Mouse (Mus musculus): ENCODE data around the gene 4930451I11Rik.

4930451I11Rik gene

DNA sequence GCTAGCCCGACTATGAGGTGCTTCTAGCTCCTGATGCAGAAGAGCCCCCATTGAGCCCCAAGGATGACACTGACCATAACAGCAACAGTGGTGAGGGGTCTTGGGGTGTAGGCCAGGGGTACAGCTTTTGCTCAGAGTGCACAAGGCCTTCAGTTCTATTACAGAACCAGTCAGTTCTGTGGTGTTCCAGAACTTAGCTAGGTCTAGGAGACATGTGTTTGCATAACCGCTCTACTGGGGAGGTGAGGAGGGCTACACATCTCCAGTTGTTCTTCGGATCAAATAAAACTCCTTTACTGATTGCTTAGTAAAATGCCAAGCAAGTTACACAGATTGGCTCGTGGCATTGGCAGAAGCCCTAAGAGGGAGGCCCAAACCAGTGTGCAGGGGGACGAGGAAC is at the start of gene 4930451I11Rik:
Gene 4930451I11Rik (minus strand): TSS at position 101 of the 400 bp plus-strand sequence.
- no peak for DNase-seq (ENCODE audit: inconsistent age in 2 of 2, low spot score in 1 of 2)

DNA sequence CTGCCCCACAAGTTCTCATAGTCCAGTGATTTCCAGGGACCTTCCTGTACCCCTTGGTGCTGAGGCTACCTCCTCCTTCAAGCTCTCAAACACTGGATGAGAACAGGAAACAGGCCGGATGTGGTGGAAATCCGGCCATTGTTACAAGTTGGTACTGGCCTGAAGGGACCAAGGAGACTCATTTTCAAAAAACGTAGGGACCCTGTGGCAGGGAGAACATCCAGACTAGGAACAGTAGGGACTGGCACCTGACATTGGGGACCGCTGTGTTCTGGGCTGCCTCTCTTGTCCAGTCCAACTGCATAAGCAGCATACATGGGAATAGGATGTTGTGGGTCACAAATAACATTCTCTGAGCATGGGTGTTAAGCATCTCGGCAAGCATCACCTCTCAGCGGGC is 49.6 kb upstream of the 4930451I11Rik start:
- peak; percentile 44 to 72 for DNase-seq (ENCODE audit: inconsistent age in 2 of 2, low spot score in 1 of 2)

DNA sequence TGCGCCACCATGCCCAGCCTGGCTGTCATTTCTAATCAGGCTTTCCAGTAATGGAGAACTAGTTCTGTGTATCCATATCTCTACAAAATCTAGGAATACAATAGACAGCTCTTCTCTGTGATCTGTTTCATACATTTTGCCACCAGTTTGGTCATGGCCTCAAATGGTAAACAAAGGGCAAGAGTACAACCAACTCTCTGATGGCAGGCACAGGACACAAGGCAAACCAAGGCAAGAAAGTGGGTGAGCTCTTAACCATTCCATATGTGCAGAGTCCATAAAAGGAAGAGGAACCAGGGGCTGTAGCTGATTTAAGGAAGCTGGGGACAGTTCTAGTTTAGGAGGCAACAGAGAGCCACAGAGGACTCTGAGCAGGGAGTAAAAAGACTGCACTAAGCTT is 45.8 kb upstream of the 4930451I11Rik start:
- DNase-seq (ENCODE audit: inconsistent age in 2 of 2, low spot score in 1 of 2) = no peak

DNA sequence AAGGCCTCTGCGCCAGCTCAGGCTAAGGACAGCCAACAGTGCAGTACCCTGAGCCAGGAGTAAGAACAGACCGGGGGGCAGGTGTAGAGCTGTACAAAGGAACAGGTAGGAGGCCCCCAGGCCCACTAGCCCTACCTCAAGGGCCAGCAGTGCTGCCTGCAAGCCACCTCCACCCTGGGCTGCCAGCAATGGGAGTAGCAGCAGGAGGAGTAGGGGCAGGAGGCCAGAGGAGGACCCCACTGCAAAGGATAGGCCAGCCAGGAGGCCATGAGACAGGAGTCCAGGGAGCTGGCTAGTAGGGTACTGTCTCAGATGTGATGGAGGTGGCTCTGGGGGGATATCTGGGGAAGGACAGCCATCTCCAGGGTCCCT is 39.1 kb upstream of the 4930451I11Rik start:
- peak in 1 of 2 experiments; percentile 25 for DNase-seq (ENCODE audit: inconsistent age in 2 of 2, low spot score in 1 of 2)

DNA sequence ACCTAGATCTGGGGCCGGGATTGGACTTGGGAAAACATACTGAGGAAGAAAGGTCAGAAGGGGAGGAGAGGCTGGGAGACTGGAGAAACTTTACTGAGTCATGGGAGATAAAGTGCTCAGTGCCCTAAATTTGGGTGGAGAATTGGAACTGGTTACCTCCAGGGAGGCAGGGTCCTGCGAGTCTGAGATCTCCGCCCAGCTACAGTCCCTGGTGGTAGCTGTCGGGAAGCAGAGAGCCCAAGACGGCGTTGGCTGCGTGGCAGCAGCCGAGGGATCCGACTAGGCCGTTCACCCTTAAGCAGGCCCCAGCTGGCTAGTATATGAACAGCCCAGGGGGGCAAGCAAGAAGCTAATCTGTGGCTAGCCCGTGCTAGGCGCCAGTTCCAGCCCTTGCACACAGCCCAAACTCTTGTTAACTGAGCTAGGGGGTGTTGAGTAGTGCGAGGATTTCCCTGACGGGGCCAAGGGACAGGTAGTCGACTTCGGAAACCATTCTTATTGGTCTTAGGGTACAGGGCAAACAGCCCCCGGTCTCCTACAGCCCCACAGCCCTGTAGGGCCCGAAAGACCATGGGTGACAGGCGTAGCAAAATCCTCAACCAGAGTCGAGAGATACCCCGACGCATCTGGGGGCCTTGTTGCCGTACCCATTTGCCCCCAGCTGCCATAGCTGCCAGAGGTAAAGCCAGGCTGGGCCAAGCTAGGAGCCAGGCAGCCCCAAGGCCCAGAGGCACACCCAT is 38.5 kb upstream of the 4930451I11Rik start:
- DNase-seq (ENCODE audit: inconsistent age in 2 of 2, low spot score in 1 of 2) = peak in 1 of 2 experiments; percentile 22

DNA sequence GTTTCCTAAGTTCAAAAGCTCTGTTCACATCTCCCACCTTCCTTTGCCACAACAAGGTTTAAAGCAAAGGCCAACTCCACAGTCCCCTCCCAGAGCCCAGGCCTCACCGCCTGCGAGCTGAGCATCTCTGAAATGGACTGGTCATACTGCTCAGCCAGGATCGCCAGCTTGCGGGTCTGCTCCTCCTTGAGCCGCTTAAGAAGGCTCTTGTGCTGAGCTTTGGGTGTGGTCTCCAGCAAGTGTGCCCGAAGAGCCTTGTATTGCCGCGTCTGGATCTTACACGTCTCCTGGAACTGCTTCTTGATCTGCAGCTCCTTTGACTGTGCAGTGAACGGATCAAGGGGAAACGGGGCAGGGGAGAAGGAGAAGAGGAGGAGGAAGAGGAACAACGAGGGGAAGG is 36.6 kb upstream of the 4930451I11Rik start:
- no peak for DNase-seq (ENCODE audit: inconsistent age in 2 of 2, low spot score in 1 of 2)

DNA sequence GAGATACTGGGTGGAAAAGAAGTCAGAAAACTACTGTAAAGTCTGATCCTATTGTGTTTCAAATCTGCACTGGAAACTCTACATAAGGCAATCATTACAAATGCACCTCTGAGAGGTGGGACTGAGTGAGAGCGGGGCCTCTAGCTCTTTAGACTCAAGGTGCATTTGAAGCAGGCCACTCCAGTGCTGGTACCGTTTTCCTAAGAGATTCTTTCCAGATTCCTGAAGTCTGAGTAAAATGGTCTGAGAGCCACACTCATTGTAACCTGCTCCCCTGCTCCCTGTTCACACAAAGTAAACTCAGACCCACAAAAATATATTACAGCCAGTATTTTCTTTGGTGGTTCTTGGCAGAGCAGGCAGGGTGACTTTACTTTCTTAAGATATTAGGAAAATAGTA is 36.1 kb upstream of the 4930451I11Rik start:
- no peak for DNase-seq (ENCODE audit: inconsistent age in 2 of 2, low spot score in 1 of 2)

DNA sequence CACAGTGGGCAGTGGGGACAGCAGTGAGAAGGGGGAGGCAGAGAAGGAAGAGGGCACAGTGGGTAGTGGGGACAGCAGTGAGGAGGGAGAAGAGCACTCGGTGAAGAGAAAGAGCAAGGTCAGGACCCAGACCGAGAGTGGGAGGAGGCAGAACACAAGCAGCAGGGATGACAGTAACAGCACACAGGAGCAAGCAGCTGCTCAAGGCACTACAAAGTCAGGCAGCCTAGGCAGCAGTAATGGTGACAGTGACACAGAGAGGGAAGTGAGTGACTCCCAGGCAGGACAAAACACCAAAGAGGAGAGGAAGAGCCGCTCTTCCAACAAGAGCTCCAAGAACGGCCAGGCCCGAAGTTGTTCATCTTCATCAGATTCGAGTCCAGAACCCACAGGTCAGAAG is 32.4 kb upstream of the 4930451I11Rik start:
- DNase-seq (ENCODE audit: inconsistent age in 2 of 2, low spot score in 1 of 2) = no peak

DNA sequence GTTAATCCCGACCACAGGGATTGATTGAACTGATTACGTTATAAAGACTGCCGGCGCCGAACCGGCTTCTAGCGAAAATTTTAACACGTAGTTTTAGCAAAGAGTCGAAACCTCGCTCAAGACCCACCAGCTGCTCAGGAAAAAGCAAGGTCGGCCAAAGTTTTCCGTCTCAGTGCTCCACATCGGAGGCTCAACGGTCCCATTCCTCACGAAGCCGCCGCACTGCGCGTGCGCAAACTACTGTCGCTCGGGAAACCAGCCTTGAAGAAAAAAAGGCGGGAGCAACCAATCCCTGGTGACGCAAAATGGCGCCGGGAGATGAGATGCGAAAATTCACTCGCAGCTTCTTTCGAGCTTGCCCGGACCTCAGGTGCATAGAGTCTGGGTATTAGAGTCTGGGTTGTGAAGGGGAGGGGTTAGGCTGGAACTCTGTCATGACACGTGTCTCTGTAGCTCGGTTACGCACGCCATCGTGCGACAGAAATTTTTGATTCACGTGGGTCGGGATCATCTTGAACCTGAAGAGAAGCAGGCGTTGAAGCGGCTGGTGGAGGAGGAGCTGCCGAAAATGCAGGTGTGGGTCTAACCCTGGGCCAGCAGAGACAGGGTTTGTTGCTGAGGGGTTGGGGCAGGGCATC is 30.8 kb upstream of the 4930451I11Rik start, which contains the start of gene Ino80e:
Gene Ino80e (minus strand): TSS at position 231 of the 638 bp plus-strand sequence.
- peak; percentile 94 to 98 for DNase-seq (ENCODE audit: inconsistent age in 2 of 2, low spot score in 1 of 2)

DNA sequence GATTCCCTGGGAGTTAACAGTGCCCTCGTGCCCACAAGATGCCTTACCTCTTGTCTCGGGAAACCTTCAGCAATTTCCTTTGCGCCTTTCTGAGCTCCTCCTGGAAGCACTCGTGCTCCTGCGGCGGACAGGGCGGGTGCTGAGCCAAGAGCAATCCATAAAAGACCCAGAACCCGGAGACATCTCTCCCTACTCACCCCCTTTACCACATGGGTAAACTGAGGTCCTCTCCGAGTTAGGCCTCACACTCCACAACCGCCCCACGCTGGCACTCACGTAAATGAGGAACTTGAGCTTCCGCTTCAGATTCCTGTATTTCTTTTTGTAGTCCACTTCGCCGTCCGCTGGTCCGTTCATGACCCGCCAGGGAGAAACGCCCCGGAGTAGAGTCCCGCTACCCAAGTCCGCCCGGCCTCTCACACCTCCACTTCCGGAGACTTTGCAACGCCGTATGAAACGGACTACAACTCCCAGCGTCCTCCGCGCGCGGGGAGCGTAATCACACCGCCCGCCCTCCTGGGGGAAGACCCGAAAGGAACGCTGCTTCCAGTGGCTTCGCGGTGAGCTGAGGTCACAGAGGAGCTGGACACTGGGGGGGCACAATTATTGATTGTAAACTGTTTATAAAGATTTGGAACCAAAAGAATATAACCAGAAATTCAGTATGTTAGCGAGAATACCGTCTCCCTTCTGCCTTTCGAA is 30.1 kb upstream of the 4930451I11Rik start, which contains the start of gene Hirip3:
Gene Hirip3 (plus strand): TSS at position 544 of the 702 bp plus-strand sequence.
- DNase-seq (ENCODE audit: inconsistent age in 2 of 2, low spot score in 1 of 2) = peak; percentile 95 to 99

DNA sequence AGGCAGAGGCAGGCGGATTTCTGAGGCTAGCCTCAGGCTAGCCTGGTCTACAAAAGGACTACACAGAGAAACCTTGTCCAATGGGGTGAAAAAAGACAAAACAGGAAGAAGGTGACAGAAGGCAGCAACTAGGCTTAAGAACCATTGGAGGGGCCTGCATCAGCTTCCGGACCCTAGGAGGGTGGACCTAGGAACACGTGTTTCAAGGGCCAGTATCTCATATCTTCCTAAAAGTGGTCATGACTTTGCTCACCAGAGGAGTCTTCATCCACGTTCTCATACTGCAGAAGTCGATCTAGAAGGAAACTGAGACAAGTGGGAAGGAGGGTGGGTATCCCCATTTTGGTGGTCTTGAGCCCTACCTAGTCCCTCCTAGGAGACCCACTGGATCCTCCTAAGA is 29.5 kb upstream of the 4930451I11Rik start:
- DNase-seq (ENCODE audit: inconsistent age in 2 of 2, low spot score in 1 of 2) = no peak

DNA sequence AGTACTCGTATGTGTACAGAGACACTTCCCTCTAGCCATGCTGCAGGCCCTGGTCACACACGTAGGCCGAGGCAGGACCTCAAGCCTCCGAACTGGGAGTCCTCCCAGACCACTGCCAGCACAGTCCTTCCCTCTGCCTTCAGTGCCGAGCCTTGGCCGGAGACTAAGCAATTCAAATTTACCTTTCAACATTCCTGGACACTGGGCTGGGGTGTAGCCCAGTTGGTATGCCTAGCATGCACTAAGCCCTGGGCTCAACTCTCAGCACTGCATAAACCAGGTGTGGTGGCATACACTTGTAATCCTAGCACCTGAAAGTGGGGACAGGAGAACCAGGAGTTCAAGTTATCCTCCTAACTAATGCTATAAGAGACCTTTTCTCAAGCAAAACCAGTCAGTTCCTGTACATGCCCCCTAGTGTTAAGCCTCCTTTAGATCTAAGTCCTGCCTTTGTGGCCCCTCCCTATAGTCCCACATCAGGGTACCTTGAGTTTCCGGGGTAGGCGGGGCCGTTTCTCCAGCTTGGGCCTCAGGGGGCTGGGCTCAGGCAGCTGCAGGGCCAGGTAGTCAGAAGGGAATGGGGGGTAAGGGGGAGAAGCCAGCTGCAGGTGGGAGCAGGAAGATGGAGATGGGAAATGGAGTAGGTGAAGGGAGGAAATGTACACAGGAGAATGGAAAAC is 25.4 kb upstream of the 4930451I11Rik start:
- no peak for DNase-seq (ENCODE audit: inconsistent age in 2 of 2, low spot score in 1 of 2)

DNA sequence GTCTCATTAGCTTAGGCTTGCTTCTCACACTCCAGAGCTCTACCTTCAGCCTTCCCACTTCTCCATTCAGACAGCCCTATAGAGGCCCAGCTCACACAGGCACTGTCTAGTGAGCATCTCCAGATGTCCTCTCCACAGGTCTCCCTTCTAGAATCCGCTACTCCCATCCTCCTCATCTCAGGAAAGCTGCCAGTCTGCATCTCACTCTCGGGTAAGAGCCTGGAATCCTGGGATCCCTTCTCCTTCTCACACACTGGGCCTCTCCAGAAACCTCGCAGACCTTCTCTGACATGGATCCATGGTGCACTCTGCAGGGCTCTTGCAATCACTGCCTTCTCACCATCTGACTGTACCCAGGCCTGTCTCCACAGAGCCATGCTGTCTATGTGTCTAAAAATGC is 24.2 kb upstream of the 4930451I11Rik start:
- DNase-seq (ENCODE audit: inconsistent age in 2 of 2, low spot score in 1 of 2) = no peak

DNA sequence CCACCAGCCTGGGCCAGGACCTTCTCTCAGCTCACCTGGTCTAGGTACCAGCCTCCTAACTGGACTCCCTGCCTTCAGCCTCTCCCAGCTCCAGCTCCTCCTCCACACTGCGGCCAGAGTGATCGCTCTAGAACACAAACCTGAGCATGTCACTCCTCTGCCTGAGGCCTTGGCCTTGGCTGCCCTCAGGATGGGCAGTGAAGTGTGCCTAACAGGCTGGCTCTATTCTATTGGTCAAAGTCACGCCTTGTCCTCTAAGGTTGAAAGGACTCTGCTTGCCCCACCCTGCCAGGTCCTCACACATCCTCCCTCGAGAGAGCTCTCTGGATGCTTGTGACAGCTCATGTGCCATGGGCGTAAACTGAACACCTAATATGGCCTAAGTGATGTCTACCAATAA is 22.0 kb upstream of the 4930451I11Rik start:
- no peak for DNase-seq (ENCODE audit: inconsistent age in 2 of 2, low spot score in 1 of 2)

DNA sequence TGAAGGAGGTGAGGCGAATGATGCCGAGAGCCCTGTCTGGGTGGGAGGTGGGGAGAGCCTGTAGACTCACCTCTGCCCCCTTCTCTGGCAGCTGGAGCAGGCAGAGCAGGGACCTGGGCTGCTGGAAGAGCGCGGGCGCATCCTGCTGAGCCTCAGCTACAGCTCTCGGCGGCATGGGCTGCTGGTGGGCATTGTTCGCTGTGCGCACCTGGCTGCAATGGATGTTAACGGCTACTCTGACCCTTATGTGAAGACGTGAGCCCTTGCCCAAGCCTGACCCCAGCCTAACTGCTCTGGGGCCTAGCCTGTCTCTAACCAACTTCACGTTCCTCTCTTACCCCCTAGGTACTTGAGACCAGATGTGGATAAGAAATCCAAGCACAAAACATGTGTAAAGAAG is 19.8 kb upstream of the 4930451I11Rik start:
- no peak for DNase-seq (ENCODE audit: inconsistent age in 2 of 2, low spot score in 1 of 2)

DNA sequence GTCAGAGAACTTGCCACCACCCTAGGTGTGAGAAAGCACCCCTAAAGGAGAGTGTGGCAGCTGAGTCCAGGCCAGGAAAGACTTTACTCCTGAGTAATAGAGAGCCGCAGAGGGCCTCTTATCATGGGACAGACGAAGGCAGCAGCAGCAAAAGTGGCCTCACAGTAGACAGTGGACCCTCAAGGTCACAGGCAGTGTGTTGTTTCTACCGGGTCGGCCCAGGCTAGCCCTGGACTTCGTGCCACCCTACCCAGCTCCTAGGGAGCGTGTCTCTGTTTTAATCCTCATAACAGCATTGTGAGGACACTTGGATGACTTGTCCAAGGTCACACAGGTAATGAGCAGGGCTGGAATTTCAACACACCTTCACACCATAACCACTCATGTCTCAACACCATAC is 18.7 kb upstream of the 4930451I11Rik start:
- DNase-seq (ENCODE audit: inconsistent age in 2 of 2, low spot score in 1 of 2) = peak in 1 of 2 experiments; percentile 23

DNA sequence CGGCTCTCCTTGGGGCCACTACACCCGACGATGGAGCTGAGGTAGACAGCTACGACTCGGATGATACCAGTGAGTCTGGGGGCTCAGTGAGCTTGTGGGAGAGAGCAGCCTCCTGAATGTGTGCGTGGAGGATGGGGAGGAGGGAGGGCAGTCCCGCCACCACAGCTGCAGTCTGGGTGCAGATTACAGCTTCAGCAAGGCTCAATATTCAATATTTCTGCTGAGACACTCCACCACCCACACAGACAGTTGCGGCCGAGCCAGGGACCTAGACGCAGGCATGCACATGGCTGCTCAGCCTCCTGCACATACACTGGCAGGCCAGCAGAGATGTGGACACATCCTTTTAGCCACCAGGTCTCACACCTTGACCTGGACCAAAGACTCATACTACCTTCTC is 17.4 kb upstream of the 4930451I11Rik start:
- no peak for DNase-seq (ENCODE audit: inconsistent age in 2 of 2, low spot score in 1 of 2)

DNA sequence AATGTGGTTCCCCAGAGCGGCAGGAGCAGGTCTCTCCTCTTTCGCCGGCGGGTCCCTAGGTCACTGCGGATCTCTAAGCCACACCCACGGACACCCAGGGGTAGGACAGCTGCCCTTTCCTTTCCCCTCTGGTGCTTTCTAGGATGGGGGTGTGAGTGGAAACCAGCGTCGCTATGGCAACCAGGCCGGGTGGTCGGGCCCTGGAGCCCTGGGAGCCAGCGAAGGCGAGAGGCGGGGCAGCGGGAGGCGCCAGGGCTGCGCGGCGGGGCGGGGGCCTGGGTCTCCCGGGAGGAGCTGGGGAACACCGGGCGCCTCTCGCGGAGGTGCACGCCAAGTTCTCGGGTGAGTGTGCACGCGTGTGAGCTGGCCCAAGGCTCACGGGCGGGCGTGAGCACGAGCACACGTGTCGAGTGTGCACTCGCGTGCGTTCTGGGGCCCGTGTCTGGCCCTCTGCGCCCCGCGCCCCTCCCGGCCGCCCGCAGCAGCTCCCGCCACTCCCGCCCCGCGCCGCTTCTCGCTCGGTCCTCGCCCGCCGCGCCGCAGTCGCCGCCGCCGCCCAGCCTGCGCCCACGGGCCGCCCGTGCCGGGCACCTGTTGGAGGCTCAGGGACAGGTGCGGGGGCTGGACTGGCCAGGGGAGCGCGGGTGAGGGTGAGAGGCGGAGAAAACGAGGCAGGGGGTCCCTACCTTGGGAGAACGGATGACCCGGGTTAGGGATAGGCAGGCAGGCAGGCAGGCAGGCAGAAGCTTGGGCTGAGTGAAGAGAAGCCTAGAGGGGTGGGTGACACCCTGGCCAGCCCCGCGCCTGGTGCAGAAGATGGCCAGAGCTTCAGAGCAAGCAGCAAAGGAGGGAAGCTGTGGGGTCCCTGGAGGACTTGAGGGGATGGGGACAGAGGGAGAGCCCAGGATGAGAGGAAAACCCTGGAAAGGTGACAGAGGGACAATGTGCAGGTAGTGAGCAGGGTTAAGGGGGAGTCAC is 16.3 kb upstream of the 4930451I11Rik start:
- DNase-seq (ENCODE audit: inconsistent age in 2 of 2, low spot score in 1 of 2) = peak in 1 of 2 experiments; percentile 46

DNA sequence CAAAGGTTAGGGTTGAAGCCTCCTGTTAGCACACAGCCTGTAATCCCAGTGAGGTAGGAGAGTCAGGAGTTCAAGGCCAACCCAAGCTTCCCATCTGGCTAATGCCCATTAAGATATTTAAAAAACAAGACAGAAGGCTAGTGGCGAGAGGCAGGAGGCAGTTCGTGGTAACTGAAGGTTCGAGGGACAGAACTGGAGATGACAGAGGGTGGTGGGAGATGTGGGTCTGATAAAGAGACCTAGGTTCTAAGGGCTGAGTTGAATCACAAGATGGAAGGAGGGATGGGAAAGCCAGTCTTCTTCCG is 15.6 kb upstream of the 4930451I11Rik start, which contains the start of gene Doc2a:
Gene Doc2a (plus strand): TSS at position 301 of the 305 bp plus-strand sequence.
- no peak for DNase-seq (ENCODE audit: inconsistent age in 2 of 2, low spot score in 1 of 2)

DNA sequence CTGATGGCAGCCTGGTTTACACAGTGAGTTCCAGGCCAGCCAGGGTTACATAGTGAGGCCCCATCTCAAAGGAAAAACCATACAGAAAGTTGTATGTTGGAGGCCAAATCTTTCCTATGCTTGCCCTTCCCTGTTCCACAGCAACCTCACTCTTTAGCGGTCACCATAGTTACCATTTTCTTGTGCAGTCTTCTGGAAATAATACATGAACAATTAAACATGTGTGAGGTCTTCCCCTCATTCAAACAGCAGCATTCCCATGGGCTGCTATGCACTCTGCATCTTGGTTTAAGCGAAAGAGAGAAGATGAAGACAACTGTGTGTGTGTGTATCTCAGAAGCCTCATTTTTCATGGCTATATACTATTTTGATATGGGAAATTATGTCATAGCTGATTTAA is 14.1 kb upstream of the 4930451I11Rik start:
- DNase-seq (ENCODE audit: inconsistent age in 2 of 2, low spot score in 1 of 2) = no peak
